Mouse (Mus musculus): ENCODE data around the gene Uba7.
A peak's percentile ranks its signal among the peaks of the same experiment; 100 is the strongest.

The Uba7 gene

GRCm38 (mm10) chr9:107961881-107962280, 13.4 kb upstream of the Uba7 start:
- peak; percentile 80 for DNase-seq (ENCODE audit: low spot score)

GRCm38 (mm10) chr9:107962916-107963315, 12.4 kb upstream of the Uba7 start:
- DNase-seq (ENCODE audit: low spot score), result no peak

DNA sequence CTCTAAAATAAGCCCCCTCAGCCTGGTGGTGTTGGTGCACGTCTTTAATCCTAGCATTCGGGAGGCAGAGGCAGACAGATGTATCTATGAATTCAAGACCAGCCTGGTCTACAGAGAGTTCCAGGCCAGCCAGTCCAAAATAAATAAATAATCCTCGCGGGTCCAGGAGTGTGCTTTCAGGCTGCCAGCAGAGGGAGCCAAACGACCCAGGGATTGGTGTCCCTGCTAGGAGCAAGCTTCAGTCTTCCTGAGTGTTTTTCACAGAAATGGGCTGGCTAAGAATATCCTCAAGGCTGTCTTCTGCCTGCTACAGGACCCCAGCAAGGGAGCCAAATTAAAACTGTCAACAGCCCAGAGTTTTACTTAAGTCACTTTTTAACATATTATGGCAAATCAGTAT, 11.6 kb upstream of the Uba7 start:
- peak; percentile 84 for DNase-seq (ENCODE audit: low spot score)

DNA sequence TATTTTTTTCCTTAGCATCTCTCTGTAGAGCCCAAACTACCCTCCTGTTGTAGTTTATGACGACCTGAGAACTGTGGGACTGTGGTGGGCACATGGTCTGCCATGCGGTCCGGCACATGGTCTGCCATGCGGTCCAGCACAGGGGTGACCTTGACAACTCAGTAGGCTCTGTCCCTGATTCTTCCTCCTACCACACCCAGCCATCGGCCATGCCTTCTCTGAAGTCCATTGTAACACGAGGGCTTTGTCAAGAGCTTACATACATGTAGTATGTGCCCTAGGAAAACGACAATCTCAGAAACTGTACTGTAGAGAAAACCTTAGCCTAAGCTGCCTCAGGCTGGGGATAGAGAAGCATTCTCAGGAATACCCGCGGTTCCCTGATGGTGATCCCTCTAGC, 10.6 kb upstream of the Uba7 start:
- DNase-seq (ENCODE audit: low spot score), result no peak

- no peak for DNase-seq (ENCODE audit: low spot score)
Observed at GRCm38 (mm10) chr9:107966676-107967075, 8.6 kb upstream of the Uba7 start.

- no peak for DNase-seq (ENCODE audit: low spot score)
Observed at GRCm38 (mm10) chr9:107967437-107967836, 7.9 kb upstream of the Uba7 start.

DNA sequence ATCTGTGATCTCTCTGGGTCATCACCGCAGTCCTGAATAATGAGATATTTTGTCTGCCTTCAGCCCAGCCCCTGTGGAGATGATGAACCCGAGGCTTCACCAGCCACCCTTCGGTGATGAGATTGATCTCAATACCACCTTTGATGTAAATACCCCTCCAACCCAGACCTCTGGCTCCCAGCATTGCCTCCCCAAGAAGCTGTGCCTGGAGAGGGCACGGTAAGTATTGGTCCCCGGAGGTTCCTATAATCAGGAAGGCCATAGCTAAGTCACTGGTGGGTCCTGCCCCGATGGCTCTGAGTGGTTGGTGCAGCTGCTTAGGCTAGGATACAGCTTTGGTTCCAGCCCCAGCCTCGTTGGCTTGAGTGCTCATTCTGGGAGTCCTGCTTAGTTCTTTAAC, 6.8 kb upstream of the Uba7 start:
- no peak for DNase-seq (ENCODE audit: low spot score)

DNA sequence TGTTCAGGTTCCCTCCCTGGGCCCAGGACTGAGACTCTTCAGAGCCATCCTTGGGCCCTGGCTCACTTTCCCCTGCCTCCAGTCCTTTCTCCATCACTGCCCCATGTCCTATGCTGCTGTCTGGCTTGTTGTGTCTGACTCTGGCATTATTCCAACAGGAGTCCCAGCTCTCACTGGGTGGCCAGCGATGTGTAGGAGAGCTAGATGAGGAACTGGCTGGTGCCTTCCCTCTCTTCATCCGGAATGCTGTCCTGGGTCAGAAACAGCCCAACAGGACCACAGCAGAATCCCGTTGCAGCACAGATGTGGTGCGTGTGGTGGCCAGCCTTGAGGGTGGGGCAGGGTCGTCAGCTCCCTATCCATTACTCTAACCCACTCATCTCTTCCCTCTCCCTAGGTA, 5.0 kb upstream of the Uba7 start:
- no peak for DNase-seq (ENCODE audit: low spot score)

DNA sequence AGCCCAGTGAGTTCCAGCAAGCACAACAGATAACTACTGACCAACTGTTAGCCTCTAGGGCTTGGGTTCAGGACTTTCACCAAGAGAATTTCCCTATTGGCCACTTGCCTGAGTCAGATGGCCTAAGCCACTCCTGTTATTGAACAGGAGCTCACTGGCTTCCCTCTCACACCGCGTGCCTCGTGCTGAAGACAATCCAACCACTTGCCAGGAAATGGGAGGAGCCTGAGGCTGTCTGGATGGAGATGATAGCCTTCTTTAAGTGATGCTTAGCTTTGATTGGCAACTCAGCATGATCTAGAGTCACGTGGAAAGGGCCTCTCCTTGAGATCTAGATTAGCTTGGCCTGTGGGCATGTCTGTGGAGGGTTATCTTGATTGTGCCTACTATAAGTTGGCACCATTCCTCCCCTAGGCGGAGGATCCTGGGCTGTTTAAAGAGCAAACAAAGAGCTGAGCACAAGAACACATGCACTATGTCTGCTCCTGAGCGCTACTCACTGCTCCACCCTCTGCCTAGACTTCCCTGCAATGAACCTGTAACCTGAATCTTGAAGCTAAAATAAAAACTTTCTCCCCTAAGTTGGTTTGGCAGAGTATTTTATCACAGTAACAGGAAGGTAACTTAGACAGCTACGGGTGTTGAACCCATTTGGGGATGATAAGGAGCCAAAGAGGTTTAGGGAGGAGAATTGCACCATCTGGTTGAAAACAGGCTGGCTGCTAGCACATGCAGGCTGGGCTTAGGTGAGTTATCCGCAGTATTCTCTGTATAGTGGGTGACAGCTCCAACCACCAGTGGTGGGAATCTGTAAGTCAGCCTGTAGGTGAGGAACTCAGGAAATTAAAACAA, 3.4 kb upstream of the Uba7 start:
- no peak for DNase-seq (ENCODE audit: low spot score)

- DNase-seq (ENCODE audit: low spot score), result no peak
Observed at GRCm38 (mm10) chr9:107974491-107975171, 674 bp upstream of the Uba7 start.

DNA sequence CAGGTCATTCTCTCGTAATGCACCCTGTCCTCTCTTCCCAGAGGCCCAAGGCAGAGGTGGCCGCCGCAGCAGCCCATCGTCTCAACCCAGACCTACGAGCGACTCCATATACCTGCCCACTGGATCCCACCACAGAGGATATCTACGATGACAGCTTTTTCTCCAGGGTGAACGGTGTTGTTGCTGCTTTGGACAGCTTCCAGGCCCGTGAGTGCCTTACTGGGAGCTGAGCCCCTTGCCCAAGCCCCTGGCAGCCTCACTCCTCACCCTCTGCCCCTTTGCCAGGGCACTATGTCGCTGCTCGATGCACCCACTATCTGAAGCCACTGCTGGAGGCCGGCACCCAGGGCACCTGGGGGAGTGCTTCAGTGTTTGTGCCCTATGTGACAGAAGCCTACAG, 3.5 kb downstream of the Uba7 start:
- DNase-seq (ENCODE audit: low spot score), result no peak

DNA sequence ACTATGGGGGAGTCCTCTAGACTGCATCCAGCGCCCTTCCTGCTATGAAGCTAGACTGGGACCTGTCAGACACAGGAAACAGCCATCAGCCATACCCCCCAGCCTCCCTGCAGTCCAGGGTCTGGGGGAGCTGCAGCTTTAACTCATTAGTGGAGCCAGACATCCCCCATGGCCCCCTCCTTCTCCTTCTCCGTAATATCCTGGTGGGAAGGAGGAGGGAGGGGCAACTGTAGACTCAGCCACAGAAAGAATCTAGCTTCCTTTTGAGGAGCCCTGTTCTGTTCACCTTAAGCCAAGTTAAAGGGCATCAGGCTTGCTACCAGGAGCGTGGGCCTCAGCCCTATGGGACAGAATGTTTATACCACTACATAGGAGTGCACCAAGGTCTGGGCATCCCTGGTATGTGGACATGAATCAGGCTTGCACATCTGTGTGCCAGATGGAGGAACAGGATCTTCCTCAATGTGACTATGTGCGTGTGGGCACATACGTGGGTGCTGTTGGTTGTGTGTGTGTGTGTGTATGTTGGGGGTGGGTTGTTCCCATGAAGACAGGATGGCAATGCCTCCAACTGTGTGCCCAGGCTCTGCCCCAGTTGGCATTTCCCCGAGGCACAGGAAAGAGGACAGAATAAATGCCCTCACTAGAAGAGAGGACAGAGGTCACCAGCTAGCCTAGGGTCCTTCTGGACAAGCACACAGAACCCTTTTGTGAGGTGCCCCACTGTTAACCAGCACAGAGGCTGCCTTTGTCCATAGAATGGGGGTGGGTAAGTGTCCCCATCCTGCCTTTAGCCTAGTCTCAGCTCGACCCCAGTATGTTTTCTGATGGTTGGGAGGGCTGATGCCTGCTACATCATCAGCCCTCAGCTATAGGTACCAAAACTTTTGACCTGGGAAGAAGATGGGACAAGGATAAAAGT, 6.6 kb downstream of the Uba7 start:
- DNase-seq (ENCODE audit: low spot score), result peak; percentile 65

DNA sequence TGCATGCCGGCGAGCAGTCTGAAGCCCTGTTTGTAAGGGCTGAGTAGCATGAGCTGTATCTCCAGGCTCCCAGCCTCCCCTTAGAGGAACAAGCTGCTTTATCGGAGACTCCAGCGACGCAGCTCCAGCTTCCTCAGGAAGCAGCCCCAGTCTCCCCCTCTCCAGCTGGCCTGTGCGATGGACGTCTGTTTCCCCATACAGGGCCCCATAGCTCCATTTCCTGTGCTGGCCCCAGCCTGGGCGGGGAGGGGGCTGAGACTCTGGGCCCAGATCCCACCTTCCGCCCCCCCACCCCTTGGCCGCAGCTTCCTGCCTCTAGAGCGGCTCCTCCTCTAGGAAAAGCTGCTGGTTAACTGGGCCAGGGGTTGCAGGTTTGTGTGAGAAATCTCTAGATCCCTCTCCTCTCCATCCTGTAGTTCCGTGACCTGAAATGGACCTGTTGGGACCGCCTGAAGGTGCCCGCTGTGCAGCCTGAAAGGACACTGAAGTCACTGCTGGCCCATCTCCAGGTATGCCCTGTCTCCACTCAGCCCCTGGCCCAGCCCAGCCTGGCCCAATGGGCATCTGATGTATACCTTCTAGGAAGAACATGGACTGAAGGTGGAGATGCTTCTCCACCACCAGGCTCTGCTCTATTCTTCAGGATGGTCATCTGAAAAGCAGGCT, 7.5 kb downstream of the Uba7 start, which contains the start of gene Gm20661:
Gene Gm20661, plus strand, starts transcription at position 378 of the 666 bp plus-strand sequence.
- peak; percentile 71 for DNase-seq (ENCODE audit: low spot score)

DNA sequence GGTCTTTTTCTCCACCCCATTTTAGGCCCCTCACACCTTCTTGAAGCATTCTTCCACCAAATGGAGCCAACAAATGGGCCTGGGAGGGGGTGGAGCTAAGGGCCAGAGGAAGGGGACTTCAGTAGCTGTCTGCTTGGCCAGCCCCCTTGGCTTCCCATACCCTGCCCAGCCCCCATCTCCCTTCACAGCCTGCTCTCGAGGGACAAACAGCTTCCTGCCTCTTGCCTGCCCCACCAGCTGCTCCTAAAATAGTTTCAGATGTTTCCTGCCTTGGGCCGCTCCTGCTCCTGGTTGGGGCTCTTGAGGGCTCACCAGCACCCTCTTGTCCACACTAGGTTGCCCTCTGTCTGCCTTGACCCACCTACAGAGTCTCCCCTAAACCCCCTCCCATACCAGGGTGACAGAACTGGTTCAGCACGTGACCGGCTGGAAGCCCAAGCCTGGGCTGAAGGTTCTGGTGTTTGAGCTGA, 8.2 kb downstream of the Uba7 start:
- DNase-seq (ENCODE audit: low spot score), result peak; percentile 72

DNA sequence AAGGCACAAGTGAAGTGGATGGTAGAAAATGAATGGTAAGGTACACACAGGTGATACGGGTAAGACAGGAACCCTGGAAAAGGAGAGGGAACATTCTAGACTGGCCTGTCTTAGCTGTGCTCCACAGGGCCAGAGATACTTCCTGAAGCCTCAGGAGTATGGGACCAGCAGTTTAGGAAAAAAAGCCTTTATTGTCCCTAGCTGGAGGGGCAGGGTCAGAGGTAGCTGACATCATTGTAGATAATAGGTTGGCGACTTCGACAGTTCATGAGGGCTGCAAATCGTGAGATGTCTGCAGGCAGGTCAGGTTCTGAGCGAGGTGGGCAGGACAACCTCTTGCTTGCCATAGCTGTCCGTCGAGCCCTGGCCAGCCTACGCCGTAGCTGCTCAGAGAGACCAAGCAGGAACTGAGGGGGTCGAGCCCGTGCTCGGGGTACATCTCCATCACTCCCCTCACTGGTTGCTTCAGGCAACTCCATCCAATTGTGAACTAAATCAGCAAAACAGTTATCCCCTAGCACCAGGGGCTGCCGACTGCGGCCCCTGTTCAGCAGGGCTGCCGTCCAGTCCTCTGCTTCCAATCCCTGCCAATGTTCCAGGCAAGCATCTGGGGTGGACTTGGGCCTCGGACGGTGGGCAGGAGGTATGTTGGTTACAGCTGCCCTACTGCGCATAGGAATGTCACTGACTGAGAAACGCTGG, 8.9 kb downstream of the Uba7 start:
- DNase-seq (ENCODE audit: low spot score), result no peak

DNA sequence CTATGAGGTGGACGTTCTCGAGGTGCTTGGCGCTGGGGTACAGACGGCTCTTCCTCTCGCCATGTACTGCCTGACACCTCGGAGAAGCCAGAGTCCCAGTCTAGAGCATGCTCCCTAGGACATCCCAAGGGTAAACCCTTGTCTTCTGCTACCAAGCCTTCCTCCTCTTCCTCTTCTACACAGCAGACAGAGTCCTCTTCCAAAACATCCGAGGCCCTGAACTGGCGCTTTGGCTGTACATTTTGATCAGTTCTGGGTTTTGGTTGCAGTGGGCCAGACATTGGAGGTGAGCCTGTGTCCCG, 9.4 kb downstream of the Uba7 start:
- no peak for DNase-seq (ENCODE audit: low spot score)

GRCm38 (mm10) chr9:107985131-107986119, 10.1 kb downstream of the Uba7 start, which contains the start of gene Inka1:
TSS of gene Inka1 (minus strand) at chr9:107985879.
- DNase-seq (ENCODE audit: low spot score), result peak; percentile 83

DNA sequence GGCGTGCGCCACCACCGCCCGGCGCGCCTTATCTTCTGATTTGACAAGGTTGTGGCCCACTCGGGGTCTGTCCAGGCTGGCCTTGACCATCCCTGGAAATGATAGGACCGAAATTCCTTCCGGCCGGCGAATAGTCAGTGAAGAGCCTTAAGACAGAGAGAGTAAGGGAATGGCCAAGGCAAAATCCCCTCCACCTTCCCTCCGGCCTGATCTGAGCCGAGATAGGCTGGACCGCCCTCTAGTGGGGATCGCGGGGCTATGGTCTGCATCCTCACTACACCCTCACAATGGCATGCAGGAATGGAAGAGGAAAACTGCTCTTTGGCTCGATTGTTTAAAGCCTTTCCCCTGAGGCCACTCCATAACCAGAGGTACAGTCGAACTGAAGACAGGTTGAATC, 11.1 kb downstream of the Uba7 start:
- DNase-seq (ENCODE audit: low spot score), result peak; percentile 84

DNA sequence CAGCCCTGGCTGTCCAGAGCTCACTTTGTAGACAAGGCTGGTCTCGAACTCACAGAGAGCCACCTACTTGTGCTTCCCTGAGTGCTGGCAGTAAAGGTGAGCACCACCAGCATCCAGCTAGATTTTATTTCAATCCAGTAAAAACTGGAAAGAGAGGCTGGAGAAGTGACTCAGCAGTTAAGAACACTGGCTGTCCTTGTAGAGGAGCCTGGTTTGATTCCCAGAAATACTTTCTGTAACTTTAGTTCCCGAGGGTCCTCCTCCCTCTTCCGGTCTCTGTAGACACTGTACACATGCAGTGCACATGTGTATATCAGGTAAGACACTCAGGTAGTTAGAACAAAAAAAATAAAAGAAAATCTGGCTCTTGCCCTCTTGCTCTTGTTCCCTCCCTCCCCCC, 12.6 kb downstream of the Uba7 start:
- no peak for DNase-seq (ENCODE audit: low spot score)

- DNase-seq (ENCODE audit: low spot score), result no peak
Observed at GRCm38 (mm10) chr9:107992197-107992596, 16.9 kb downstream of the Uba7 start, which contains the start of gene Cdhr4. TSS of gene Cdhr4 (plus strand) at chr9:107992497.
